Mouse (Mus musculus) layer of hippocampus, adult 9-11 months (tissue): ENCODE results near the gene Defa26.
"Not testable (repeated sequence)": the region's sequence is repeated elsewhere in the genome, so short reads cannot be mapped to it uniquely, and the experiment has no call there.

Experiments
- DNase-seq: peaks from one replicate; pipeline ENCODE4 v3.0.0; 2022

Gene Defa26

DNA sequence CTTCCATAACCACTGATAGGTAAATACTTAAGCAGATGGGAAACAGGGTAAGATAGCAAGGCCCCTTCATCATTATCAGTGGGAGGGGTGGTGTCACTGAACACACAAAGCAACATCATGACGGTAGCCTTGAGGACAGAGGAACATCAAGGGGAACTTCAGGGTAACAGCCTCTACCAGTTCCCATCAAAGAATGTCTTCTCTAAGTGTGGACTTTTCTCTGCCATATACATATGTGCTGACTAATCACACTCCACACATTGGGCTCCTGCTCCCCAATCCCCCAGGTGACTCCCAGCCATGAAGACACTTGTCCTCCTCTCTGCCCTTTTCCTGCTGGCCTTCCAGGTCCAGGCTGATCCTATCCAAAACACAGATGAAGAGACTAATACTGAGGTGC lies at the start of gene Defa26:
Gene Defa26 (plus strand): TSS at position 301 of the 400 bp plus-strand sequence.
- not testable (repeated sequence) for DNase-seq

DNA sequence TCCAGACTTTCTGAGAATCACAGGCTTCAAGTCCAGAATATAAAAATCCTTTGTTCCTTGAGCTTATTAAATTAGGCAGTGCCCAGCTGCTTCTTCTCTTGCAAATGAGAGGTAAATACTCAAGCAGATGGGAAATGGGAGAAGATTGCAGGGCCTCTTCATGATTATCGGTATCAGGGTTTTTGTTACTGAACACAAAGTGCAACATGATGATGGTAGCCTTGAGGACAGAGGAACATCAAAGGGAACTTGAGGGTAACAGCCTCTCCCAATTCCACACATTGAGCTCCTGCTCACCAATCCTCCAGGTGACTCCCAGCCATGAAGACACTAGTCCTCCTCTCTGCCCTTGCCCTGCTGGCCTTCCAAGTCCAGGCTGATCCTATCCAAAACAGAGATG lies 35.3 kb upstream of the Defa26 start, which contains the start of gene Defa28:
Gene Defa28 (plus strand): TSS at position 301 of the 400 bp plus-strand sequence.
- DNase-seq = not testable (repeated sequence)

DNA sequence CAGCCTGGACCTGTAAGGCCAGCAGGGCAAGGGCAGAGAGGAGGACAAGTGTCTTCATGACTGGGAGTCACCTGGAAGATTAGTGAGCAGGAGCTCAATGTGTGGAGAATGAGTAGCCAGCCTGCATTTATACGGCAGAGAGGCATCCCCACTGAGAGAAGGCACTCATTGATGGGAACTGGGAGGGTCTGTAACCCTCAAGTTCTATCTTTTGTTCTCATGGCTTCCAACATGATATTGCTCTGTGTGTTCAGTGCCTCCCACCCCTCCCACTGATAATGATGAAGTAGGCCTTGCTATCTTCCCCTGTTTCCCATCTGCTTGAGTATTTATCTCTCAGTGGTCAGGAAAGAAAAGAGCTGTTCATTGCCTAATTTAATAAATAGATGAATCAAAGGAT lies 23.6 kb upstream of the Defa26 start, which contains the start of gene Gm7861:
Gene Gm7861 (minus strand): TSS at position 101 of the 400 bp plus-strand sequence.
- not testable (repeated sequence) for DNase-seq

DNA sequence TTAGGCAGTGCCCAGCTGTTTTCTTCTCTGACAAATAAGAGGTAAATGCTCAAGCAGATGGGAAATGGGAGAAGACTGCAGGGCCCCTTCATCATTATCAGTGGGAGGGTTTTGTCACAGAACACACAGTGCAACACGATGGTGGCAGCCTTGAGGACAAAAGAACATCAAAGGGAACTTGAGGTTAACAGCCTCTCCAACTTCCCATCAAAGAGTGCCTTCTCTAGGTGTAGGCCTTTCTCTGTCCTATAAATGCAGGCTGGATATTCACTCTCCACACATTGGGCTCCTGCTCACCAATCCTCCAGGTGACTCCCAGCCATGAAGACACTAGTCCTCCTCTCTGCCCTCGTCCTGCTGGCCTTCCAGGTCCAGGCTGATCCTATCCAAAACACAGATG lies 37.5 kb downstream of the Defa26 start, which contains the start of gene Defa17:
Gene Defa17 (plus strand): TSS at position 301 of the 400 bp plus-strand sequence.
- not testable (repeated sequence) for DNase-seq

DNA sequence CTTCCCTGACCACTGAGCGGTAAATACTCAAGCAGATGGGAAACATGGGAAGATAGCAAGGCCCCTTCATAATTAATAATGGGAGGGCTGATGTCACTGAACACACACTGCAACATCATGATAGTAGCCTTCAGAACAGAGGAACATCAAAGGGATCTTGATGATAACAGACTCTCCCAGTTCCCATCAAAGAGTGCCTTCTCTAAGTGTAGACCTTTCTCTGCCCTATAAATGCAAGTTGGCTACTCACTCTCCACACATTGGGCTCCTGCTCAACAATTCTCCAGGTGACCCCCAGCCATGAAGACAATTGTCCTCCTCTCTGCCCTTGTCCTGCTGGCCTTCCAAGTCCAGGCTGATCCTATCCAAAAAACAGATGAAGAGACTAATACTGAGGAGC lies 47.5 kb downstream of the Defa26 start, which contains the start of gene Defa34:
Gene Defa34 (plus strand): TSS at position 301 of the 400 bp plus-strand sequence.
- DNase-seq = not testable (repeated sequence)
